Mouse (Mus musculus): ENCODE results near the gene Olfr699.
"Not testable (repeated sequence)": the region's sequence is repeated elsewhere in the genome, so short reads cannot be mapped to it uniquely, and the experiment has no call there.

The Olfr699 gene

GRCm38 (mm10) chr7:106793098-106793497, at the start of gene Olfr699:
TSS of gene Olfr699 (minus strand) at chr7:106793198.
- no peak for DNase-seq (ENCODE audit: low spot score in 2 of 2)

GRCm38 (mm10) chr7:106833793-106834192, 40.8 kb upstream of the Olfr699 start, which contains the start of gene Olfr702:
TSS of gene Olfr702 (minus strand) at chr7:106833893.
- no peak for DNase-seq (ENCODE audit: low spot score in 2 of 2)

GRCm38 (mm10) chr7:106818414-106818813, 25.4 kb upstream of the Olfr699 start:
- DNase-seq (ENCODE audit: low spot score in 2 of 2), result no peak

- DNase-seq (ENCODE audit: low spot score in 2 of 2), result no peak
These were observed 22.8 kb upstream of the Olfr699 start for GRCm38 (mm10) chr7:106815775-106816174.

- no peak for DNase-seq (ENCODE audit: low spot score in 2 of 2)
These were observed 20.8 kb upstream of the Olfr699 start, which contains the start of gene Olfr701 for GRCm38 (mm10) chr7:106813829-106814228. TSS of gene Olfr701 (plus strand) at chr7:106814129.

GRCm38 (mm10) chr7:106808734-106809133, 15.7 kb upstream of the Olfr699 start, which contains the start of gene Olfr700:
TSS of gene Olfr700 (minus strand) at chr7:106808834.
- no peak for DNase-seq (ENCODE audit: low spot score in 2 of 2)

GRCm38 (mm10) chr7:106788330-106788729, 4.7 kb downstream of the Olfr699 start:
- no peak for DNase-seq (ENCODE audit: low spot score in 2 of 2)

GRCm38 (mm10) chr7:106761008-106761407, 32.0 kb downstream of the Olfr699 start:
- not testable (repeated sequence) for DNase-seq (ENCODE audit: low spot score in 2 of 2)

- DNase-seq (ENCODE audit: low spot score in 2 of 2), result no peak
These were observed 34.2 kb downstream of the Olfr699 start for GRCm38 (mm10) chr7:106758800-106759199.

- DNase-seq (ENCODE audit: low spot score in 2 of 2), result no peak
These were observed 37.7 kb downstream of the Olfr699 start, which contains the start of gene Olfr698 for GRCm38 (mm10) chr7:106755297-106755696. TSS of gene Olfr698 (minus strand) at chr7:106755397.

- DNase-seq (ENCODE audit: low spot score in 2 of 2), result no peak
These were observed 47.2 kb downstream of the Olfr699 start for GRCm38 (mm10) chr7:106745811-106746210.

GRCm38 (mm10) chr7:106742343-106742742, 50.7 kb downstream of the Olfr699 start, which contains the start of gene Olfr697:
TSS of gene Olfr697 (minus strand) at chr7:106742443.
- no peak for DNase-seq (ENCODE audit: low spot score in 2 of 2)

Data from spleen, postnatal 4 days (tissue).